Mouse (Mus musculus): ENCODE data around the gene Cep162. TPM values are rescaled to one million over a fixed set of nuclear protein-coding genes. Genes with fewer than 3 reads are reported as not detected.

Cep162 gene
- polyA plus RNA-seq, 1 experiment from 2014 or later, result 8.5 TPM

DNA sequence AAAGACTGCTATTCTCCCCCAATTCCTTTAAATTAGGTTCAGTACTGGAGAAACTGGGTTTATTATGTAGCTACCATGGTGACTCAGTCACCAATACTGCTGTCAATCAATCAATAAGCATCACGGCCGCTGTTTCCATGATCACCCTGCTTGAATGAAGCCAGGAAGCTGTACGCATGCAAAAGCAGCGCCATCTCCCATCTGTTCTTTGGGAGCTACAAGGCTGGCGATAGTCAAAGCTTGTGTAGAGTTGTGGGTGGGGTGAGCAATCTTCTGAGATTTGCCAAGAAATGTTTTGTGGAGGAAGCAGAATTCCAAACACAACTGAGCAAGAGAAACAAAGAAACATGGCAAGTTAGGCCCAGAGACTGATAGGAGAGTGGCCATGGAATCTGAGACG, 52.9 kb downstream of the Cep162 start:
- ATAC-seq (ENCODE audit: low read depth), result no peak
- Histone ChIP-seq H3K36me3 (ENCODE audit: control insufficient read depth, insufficient read depth, low read length) (peaks cover 32% of the 10 kb centered on the region), H3K4me2 (ENCODE audit: low read depth, low read length) (no peak overlapping the region), H3K4me3 (ENCODE audit: low read depth, low read length) (no peak overlapping the region), H3K4me1 (ENCODE audit: control insufficient read depth, insufficient read depth, low read length) (no peaks in the 10 kb centered on the region), H3K27ac (ENCODE audit: low read depth, low read length) (no peak overlapping the region), H3K27me3 (ENCODE audit: control insufficient read depth, insufficient read depth, low read length) (no peaks in the 10 kb centered on the region), H3K9me3 (ENCODE audit: control insufficient read depth, low read length) (no peaks in the 10 kb centered on the region), H3K9ac (replicated peaks; ENCODE audit: low read depth, low read length) (no peak overlapping the region)
- 93% methylated on average over 6 of the region's 6 CpGs for WGBS

DNA sequence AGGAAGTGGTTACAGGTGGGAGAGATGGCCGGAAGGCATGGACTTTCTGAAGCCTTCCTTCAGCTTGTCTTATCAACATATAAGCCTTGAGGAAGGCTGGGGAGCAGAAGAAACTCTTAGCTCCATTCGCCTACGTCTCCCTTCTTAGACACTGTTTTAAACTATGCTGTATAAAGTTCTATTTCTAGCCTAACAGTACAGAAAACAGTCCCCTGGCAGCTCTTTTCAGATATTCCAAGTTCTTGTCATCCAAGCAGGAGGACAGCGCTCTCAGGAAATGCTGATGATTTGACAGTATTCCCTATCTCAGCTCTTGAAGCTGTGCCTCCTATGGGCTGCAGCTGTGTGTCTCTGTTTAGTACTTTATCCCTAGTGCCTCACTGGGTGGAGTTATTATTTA, 54.4 kb downstream of the Cep162 start:
- Histone ChIP-seq H3K4me1 (ENCODE audit: control insufficient read depth, insufficient read depth, low read length) (no peaks in the 10 kb centered on the region), H3K4me2 (ENCODE audit: low read depth, low read length) (no peak overlapping the region), H3K36me3 (ENCODE audit: control insufficient read depth, insufficient read depth, low read length) (peaks cover 26% of the 10 kb centered on the region), H3K4me3 (ENCODE audit: low read depth, low read length) (no peak overlapping the region), H3K27me3 (ENCODE audit: control insufficient read depth, insufficient read depth, low read length) (no peaks in the 10 kb centered on the region), H3K9me3 (ENCODE audit: control insufficient read depth, low read length) (no peaks in the 10 kb centered on the region), H3K27ac (ENCODE audit: low read depth, low read length) (no peak overlapping the region), H3K9ac (replicated peaks; ENCODE audit: low read depth, low read length) (no peak overlapping the region)
- 95% methylated on average over 4 of the region's 4 CpGs for WGBS
- ATAC-seq (ENCODE audit: low read depth), result no peak

DNA sequence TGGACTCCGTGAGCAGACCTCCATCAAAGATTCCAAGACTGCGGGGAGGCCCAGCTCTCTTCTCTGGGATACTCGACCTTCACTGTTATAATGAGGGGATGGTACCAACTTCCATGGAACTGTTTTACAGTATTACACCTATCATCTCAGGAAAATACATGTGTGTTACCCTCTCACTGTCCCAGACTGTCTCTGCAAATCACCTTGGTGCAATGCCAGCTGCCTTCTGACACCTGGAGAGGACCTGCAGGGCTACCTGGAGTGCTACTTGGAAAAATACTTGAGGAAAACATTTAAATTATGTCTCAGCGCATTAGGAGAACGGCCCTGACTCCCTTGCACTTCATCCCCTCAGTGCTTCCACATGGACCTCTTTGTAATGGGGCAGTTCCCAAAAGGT, 54.9 kb downstream of the Cep162 start:
- H3K27ac ChIP-seq (ENCODE audit: low read depth, low read length), result no peak overlapping the region
- 97% methylated on average over 5 of the region's 5 CpGs for WGBS
- ATAC-seq (ENCODE audit: low read depth), result no peak
- H3K36me3 ChIP-seq (ENCODE audit: control insufficient read depth, insufficient read depth, low read length), result peaks cover 26% of the 10 kb centered on the region
- no peak overlapping the region for H3K4me3 ChIP-seq (ENCODE audit: low read depth, low read length)
- H3K4me2 ChIP-seq (ENCODE audit: low read depth, low read length), result no peak overlapping the region
- H3K27me3 ChIP-seq (ENCODE audit: control insufficient read depth, insufficient read depth, low read length), result no peaks in the 10 kb centered on the region
- no peaks in the 10 kb centered on the region for H3K9me3 ChIP-seq (ENCODE audit: control insufficient read depth, low read length)
- no peak overlapping the region for H3K9ac ChIP-seq (replicated peaks; ENCODE audit: low read depth, low read length)
- H3K4me1 ChIP-seq (ENCODE audit: control insufficient read depth, insufficient read depth, low read length), result no peaks in the 10 kb centered on the region

DNA sequence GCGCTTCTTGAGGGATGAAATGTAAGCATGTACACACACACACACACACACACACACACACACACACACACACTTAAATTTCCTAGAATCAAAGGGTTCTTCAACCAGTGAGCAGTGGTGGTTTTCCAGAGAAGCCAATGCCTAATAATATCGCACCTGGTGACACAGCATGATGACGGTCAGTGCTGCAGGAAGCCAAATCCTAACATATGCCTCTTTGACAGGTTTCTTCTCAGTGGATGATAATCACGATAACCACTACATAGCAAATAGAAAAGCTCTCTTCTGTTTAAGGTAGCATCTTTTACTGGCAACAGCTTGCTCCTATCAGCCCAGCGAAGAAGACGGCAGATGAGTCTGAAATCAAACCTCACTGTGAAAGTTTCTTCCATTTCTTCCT, 57.3 kb downstream of the Cep162 start:
- Histone ChIP-seq H3K9me3 (ENCODE audit: control insufficient read depth, low read length) (no peaks in the 10 kb centered on the region), H3K4me2 (ENCODE audit: low read depth, low read length) (no peak overlapping the region), H3K4me3 (ENCODE audit: low read depth, low read length) (no peak overlapping the region), H3K27ac (ENCODE audit: low read depth, low read length) (no peak overlapping the region), H3K9ac (replicated peaks; ENCODE audit: low read depth, low read length) (no peak overlapping the region), H3K4me1 (ENCODE audit: control insufficient read depth, insufficient read depth, low read length) (no peaks in the 10 kb centered on the region), H3K36me3 (ENCODE audit: control insufficient read depth, insufficient read depth, low read length) (peaks cover 19% of the 10 kb centered on the region), H3K27me3 (ENCODE audit: control insufficient read depth, insufficient read depth, low read length) (no peaks in the 10 kb centered on the region)
- 90% methylated on average over 6 of the region's 6 CpGs for WGBS
- no peak for ATAC-seq (ENCODE audit: low read depth)

DNA sequence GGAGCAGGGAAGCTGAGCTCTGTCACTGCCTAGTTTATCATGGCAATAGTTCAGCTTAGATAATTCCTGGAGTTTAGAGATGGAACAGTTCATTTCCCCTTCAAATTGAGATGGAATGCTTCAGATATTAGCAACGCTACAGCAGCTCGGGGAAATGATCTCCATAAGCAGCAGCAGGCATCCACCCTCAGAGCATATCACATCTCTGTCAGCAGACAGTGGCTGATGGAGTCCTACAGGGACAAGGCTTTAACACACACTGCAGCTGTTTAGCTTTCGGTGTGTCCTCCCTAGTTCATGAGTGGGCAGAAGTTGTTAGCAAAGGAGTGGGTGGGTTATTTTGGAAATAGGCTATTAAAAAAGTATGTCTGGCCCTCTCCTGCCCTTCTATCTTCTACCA, 58.1 kb downstream of the Cep162 start:
- 85% methylated on average over 3 of the region's 3 CpGs for whole genome bisulfite sequencing
- Histone ChIP-seq H3K27ac (ENCODE audit: low read depth, low read length) (no peak overlapping the region), H3K4me3 (ENCODE audit: low read depth, low read length) (no peak overlapping the region), H3K27me3 (ENCODE audit: control insufficient read depth, insufficient read depth, low read length) (no peaks in the 10 kb centered on the region), H3K9me3 (ENCODE audit: control insufficient read depth, low read length) (no peaks in the 10 kb centered on the region), H3K4me2 (ENCODE audit: low read depth, low read length) (no peak overlapping the region), H3K4me1 (ENCODE audit: control insufficient read depth, insufficient read depth, low read length) (no peaks in the 10 kb centered on the region), H3K9ac (replicated peaks; ENCODE audit: low read depth, low read length) (no peak overlapping the region), H3K36me3 (ENCODE audit: control insufficient read depth, insufficient read depth, low read length) (peaks cover 25% of the 10 kb centered on the region)
- no peak for ATAC-seq (ENCODE audit: low read depth)

DNA sequence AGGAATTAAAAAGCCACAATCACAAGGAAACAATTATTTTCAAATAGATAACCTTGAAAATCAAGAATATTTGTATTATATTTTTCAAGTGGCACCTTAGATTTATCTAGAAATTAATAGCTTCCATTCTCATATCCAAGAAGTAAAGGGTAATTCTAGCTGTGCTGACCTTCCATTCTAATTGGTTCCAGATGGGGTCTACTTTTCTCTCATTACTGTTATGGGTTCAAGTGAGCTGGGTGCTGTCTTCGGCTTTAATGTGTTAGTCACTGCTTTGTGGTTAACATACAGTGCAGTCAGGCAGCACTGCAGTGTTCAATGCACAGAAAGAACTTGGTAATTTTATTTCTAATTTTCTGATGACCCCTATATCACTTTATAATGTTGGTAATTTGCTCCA, 61.6 kb downstream of the Cep162 start:
- WGBS, result 100% methylated on average over 1 of the region's 1 CpGs
- peaks cover 21% of the 10 kb centered on the region for H3K36me3 ChIP-seq (ENCODE audit: control insufficient read depth, insufficient read depth, low read length)

DNA sequence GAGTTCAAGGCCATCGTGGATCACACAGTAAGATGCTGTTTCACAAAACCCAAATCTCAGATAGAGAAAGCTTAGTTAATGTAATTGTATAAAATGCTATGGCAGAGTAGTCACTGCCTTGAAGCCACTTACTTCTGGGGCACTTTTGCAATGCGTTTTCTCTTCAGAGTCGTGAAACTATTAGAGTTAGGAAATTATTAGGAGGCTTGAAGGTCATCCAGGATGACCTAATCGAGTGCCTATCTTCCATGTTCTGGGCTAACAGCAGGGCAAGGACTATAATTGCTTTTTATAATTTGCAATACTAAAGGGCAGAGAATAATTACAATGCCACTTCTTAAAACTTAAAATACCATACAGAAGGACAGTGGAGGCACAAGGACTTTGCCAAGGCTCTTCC, 68.0 kb downstream of the Cep162 start:
- Histone ChIP-seq H3K9me3 (ENCODE audit: control insufficient read depth, low read length) (no peaks in the 10 kb centered on the region), H3K9ac (replicated peaks; ENCODE audit: low read depth, low read length) (no peak overlapping the region), H3K4me1 (ENCODE audit: control insufficient read depth, insufficient read depth, low read length) (no peaks in the 10 kb centered on the region), H3K4me2 (ENCODE audit: low read depth, low read length) (no peak overlapping the region), H3K4me3 (ENCODE audit: low read depth, low read length) (no peak overlapping the region), H3K27ac (ENCODE audit: low read depth, low read length) (no peak overlapping the region), H3K27me3 (ENCODE audit: control insufficient read depth, insufficient read depth, low read length) (no peaks in the 10 kb centered on the region), H3K36me3 (ENCODE audit: control insufficient read depth, insufficient read depth, low read length) (peaks cover 5% of the 10 kb centered on the region; the same call in 1 of the 2 replicates)
- WGBS, result 90% methylated on average over 4 of the region's 4 CpGs
- no peak for ATAC-seq (ENCODE audit: low read depth)

More for the DNA sequence above, 61.6 kb downstream of the Cep162 start:
- Histone ChIP-seq H3K4me1 (ENCODE audit: control insufficient read depth, insufficient read depth, low read length) (no peaks in the 10 kb centered on the region), H3K27me3 (ENCODE audit: control insufficient read depth, insufficient read depth, low read length) (no peaks in the 10 kb centered on the region), H3K9ac (replicated peaks; ENCODE audit: low read depth, low read length) (no peak overlapping the region), H3K27ac (ENCODE audit: low read depth, low read length) (no peak overlapping the region), H3K4me2 (ENCODE audit: low read depth, low read length) (no peak overlapping the region), H3K4me3 (ENCODE audit: low read depth, low read length) (no peak overlapping the region), H3K9me3 (ENCODE audit: control insufficient read depth, low read length) (no peaks in the 10 kb centered on the region)
- no peak for ATAC-seq (ENCODE audit: low read depth)

DNA sequence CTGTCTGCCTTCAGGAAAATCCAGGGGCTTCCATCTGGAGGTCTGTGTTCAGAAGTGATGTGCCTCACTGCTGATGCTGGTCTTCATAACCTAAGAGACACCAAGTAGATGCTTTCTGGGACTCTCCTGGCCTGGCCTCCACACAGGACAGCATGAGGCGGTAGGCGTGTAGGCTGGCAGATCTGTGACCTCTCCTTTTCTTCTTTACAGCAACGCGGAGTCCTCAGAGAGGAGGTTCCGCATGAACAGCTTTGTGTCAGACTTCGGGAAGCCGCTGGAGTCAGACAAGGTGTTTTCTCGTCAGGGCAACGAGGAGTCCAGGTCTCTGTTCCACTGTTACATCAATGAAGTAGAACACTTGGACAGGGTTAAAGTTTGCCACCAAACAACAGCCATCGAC, 73.1 kb downstream of the Cep162 start:
- H3K4me2 ChIP-seq (ENCODE audit: low read depth, low read length), result no peak overlapping the region
- no peaks in the 10 kb centered on the region for H3K27me3 ChIP-seq (ENCODE audit: control insufficient read depth, insufficient read depth, low read length)
- H3K27ac ChIP-seq (ENCODE audit: low read depth, low read length), result no peak overlapping the region
- no peaks in the 10 kb centered on the region for H3K4me1 ChIP-seq (ENCODE audit: control insufficient read depth, insufficient read depth, low read length)
- H3K4me3 ChIP-seq (ENCODE audit: low read depth, low read length), result no peak overlapping the region
- H3K36me3 ChIP-seq (ENCODE audit: control insufficient read depth, insufficient read depth, low read length), result no peaks in the 10 kb centered on the region
- 91% methylated on average over 10 of the region's 10 CpGs for WGBS
- no peak overlapping the region for H3K9ac ChIP-seq (replicated peaks; ENCODE audit: low read depth, low read length)
- no peak for ATAC-seq (ENCODE audit: low read depth)
- no peaks in the 10 kb centered on the region for H3K9me3 ChIP-seq (ENCODE audit: control insufficient read depth, low read length)

DNA sequence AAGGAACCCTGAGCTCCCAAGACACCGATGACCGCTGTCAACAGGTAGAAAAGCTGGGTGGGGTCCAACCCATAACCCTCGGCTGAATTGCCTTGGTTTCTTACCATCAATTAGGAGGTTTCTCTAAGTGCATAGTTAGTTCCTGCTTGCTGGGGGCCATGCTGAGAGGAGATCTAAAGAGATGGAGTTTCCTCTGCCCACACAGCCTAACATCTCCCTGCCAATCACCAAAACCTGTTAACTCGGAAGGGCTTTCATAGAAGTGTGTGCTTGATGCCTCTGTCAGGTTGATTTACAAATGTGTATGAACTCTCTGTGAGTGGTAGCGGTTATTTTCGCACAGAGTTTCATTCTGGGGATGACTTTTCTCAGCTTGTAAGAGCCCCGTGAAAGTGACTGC, 76.8 kb downstream of the Cep162 start:
- H3K9ac ChIP-seq (replicated peaks; ENCODE audit: low read depth, low read length), result no peak overlapping the region
- H3K27me3 ChIP-seq (ENCODE audit: control insufficient read depth, insufficient read depth, low read length), result no peaks in the 10 kb centered on the region
- H3K4me2 ChIP-seq (ENCODE audit: low read depth, low read length), result no peak overlapping the region
- no peaks in the 10 kb centered on the region for H3K36me3 ChIP-seq (ENCODE audit: control insufficient read depth, insufficient read depth, low read length)
- 68% methylated on average over 7 of the region's 7 CpGs for WGBS
- H3K4me3 ChIP-seq (ENCODE audit: low read depth, low read length), result no peak overlapping the region
- H3K27ac ChIP-seq (ENCODE audit: low read depth, low read length), result no peak overlapping the region
- no peaks in the 10 kb centered on the region for H3K4me1 ChIP-seq (ENCODE audit: control insufficient read depth, insufficient read depth, low read length)
- ATAC-seq (ENCODE audit: low read depth), result peak; percentile 28; the same call in 1 of the 2 replicates
- no peaks in the 10 kb centered on the region for H3K9me3 ChIP-seq (ENCODE audit: control insufficient read depth, low read length)

DNA sequence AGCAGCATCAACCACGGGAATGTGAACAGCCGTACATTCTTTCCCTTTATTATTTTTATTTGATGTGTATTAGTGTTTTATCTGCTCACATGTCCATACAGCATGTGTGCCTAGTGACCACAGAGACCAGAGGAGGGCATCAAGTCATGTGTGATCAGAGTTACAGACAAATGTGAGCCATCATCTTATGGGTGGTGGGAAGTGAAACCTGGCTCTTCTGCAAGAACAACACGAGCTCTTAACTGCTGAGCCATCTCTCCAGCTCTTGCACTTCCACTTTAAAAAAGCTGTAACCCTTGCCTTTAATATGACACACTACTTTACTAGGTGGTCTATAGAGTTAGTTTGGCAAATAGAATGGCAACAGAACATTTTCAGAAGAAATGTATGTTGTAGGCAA, 83.8 kb downstream of the Cep162 start:
- H3K27ac ChIP-seq (ENCODE audit: low read depth, low read length), result no peak overlapping the region
- no peaks in the 10 kb centered on the region for H3K4me1 ChIP-seq (ENCODE audit: control insufficient read depth, insufficient read depth, low read length)
- H3K4me3 ChIP-seq (ENCODE audit: low read depth, low read length), result no peak overlapping the region
- WGBS, result 91% methylated on average over 3 of the region's 3 CpGs
- no peak overlapping the region for H3K4me2 ChIP-seq (ENCODE audit: low read depth, low read length)
- H3K27me3 ChIP-seq (ENCODE audit: control insufficient read depth, insufficient read depth, low read length), result no peaks in the 10 kb centered on the region
- no peaks in the 10 kb centered on the region for H3K9me3 ChIP-seq (ENCODE audit: control insufficient read depth, low read length)
- H3K36me3 ChIP-seq (ENCODE audit: control insufficient read depth, insufficient read depth, low read length), result no peaks in the 10 kb centered on the region
- no peak for ATAC-seq (ENCODE audit: low read depth)
- H3K9ac ChIP-seq (replicated peaks; ENCODE audit: low read depth, low read length), result no peak overlapping the region
